Mouse (Mus musculus): ENCODE data around the gene Hacd2. TPM values are rescaled to one million over a fixed set of nuclear protein-coding genes. Genes with fewer than 3 reads are reported as not detected.

Hacd2 gene
- polyA plus RNA-seq, 1 experiment, result 10.6 TPM

DNA sequence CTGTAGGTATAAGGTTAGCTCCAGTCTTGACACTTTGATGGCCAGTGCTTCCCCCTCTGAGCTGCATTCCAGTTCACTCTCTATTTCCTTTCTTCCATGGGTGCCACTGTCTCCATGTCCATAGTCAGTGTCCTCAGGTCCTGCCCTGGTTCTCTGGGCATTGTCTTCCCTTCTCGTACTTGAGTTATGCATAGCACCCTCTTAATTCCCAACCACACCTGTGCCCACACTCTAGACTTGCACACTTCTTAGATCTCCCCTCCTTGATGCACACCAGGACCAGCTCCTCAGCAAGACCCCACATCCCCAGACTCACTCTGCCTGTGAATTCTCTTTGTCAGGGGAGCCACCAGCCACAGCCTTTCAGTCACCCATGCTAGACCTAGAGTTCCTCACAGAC is 30.0 kb downstream of the Hacd2 start:
- 91% methylated on average over 1 of the region's 1 CpGs for WGBS
- H3K4me1 ChIP-seq (ENCODE audit: control insufficient read depth, insufficient read depth, low read length), result peaks cover 8% of the 10 kb centered on the region
- TF ChIP-seq CTCF (IDR thresholded peaks at IDR 0.05; ENCODE audit: control insufficient read depth, insufficient read depth, low read length), result no peak
- H3K4me3 ChIP-seq (replicated peaks; ENCODE audit: control insufficient read depth, low read depth, low read length), result no peak overlapping the region
- H3K27ac ChIP-seq (ENCODE audit: control insufficient read depth, insufficient read depth, low read depth, low read length, poor library complexity), result no peak overlapping the region

DNA sequence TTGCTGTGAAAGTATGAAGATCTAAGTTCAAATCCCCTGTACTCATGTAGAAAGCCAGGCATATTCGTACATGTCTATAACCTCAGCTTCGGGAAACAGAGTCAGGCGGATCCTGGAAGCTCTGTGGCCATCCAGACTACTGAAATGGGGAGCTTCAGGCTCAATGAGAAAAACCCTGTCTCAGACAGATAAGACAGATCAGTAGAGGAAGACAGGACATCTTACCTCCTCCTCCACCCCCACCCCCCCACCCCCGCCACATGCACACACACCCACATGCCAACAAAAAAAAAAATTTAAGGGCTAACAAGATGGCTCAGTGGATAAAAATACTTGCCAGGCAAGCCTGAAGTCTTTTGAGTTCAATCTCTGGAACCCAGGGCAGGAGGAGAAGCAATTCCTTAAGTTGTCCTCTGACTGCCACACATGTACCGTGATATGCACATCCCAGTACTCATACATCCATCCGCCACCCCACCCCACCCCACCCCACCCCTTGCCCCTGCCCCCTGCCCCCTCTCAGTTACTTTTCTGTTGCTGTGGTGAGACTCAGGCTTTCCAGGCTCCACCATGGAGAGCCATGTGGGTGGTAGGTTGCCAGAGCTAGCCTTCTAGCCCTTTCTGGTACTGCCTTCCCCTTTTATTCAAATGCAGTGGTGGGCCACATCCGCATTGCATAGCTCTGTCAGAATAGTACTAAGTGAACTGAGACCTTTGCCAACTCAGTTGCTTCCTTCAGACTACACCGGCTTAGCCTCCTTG is 32.4 kb downstream of the Hacd2 start:
- H3K4me1 ChIP-seq (ENCODE audit: control insufficient read depth, insufficient read depth, low read length), result peaks cover 8% of the 10 kb centered on the region
- TF ChIP-seq CTCF (IDR thresholded peaks at IDR 0.05; ENCODE audit: control insufficient read depth, insufficient read depth, low read length), result no peak
- TF ChIP-seq POLR2A (IDR thresholded peaks at IDR 0.05; ENCODE audit: borderline replicate concordance, control insufficient read depth, low read depth, low read length), result no peak
- H3K27ac ChIP-seq (ENCODE audit: control insufficient read depth, insufficient read depth, low read depth, low read length, poor library complexity), result peak overlapping the region; percentile 83; the same call in 1 of the 2 replicates
- WGBS, result 52% methylated on average over 8 of the region's 8 CpGs
- no peak overlapping the region for H3K4me3 ChIP-seq (replicated peaks; ENCODE audit: control insufficient read depth, low read depth, low read length)

DNA sequence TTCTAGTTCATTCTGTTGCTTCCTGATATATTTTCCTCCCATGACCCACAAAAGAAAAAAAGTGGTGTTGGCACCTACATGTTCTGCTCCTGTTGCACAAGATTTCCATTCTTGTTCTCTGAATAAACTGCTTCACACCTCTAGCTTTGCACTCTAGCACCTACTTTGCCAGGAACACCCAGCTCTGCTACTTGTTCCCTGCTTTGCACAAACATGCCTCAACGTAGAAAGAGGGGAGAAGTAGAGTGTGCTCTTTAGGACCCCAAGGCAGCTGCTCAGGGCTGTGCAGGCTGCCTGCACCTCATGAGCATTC is 32.9 kb downstream of the Hacd2 start:
- H3K4me3 ChIP-seq (replicated peaks; ENCODE audit: control insufficient read depth, low read depth, low read length), result no peak overlapping the region
- peak overlapping the region; percentile 83 for H3K27ac ChIP-seq (ENCODE audit: control insufficient read depth, insufficient read depth, low read depth, low read length, poor library complexity)
- peaks cover 8% of the 10 kb centered on the region for H3K4me1 ChIP-seq (ENCODE audit: control insufficient read depth, insufficient read depth, low read length)
- TF ChIP-seq CTCF (IDR thresholded peaks at IDR 0.05; ENCODE audit: control insufficient read depth, insufficient read depth, low read length) (no peak), POLR2A (IDR thresholded peaks at IDR 0.05; ENCODE audit: borderline replicate concordance, control insufficient read depth, low read depth, low read length) (no peak)
- 35% methylated on average over 1 of the region's 1 CpGs for WGBS

DNA sequence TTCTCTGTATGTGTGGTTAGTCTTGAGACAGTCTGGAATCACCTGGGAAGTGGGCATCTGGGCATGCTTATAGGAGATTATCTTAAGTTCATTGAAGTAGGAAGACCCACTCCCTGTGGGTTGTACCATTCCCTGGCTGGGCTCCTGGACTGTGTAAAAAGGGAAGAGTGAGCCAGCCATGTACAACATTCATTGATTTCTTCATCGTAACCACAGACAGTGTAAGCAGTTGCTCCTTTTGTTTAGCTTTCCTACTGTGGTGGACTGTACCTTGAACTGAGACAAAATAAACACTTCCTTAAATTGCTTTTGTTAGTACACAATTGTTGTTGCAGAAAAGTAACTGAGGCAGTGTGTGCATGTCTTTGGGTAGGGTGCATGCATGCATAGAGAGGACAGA is 33.6 kb downstream of the Hacd2 start:
- 42% methylated on average over 1 of the region's 1 CpGs for WGBS
- no peak for TF ChIP-seq CTCF (IDR thresholded peaks at IDR 0.05; ENCODE audit: control insufficient read depth, insufficient read depth, low read length)
- TF ChIP-seq POLR2A (IDR thresholded peaks at IDR 0.05; ENCODE audit: borderline replicate concordance, control insufficient read depth, low read depth, low read length), result no peak
- peak overlapping the region; percentile 80 for H3K27ac ChIP-seq (ENCODE audit: control insufficient read depth, insufficient read depth, low read depth, low read length, poor library complexity)
- no peak overlapping the region for H3K4me3 ChIP-seq (replicated peaks; ENCODE audit: control insufficient read depth, low read depth, low read length)
- H3K4me1 ChIP-seq (ENCODE audit: control insufficient read depth, insufficient read depth, low read length), result peaks cover 8% of the 10 kb centered on the region

DNA sequence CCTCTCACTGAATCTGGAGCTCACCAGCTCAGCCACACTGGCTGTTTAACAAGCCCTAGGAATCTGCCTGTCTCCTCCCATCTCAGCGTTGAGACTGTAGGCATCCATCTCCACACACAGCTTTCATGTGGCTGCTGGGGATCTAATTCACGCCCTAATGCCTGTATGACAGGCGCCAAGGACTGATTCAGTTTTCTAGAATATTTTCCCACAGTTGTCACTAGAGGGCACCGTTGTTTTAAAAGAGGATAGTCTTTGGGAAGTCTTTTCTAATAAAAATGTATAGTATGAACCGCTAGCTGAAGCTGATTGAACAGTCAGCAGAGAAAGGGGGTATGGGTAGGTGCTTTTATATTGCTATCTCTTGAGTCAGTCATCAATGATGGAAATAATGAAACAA is 34.1 kb downstream of the Hacd2 start:
- TF ChIP-seq CTCF (IDR thresholded peaks at IDR 0.05; ENCODE audit: control insufficient read depth, insufficient read depth, low read length) (no peak), POLR2A (IDR thresholded peaks at IDR 0.05; ENCODE audit: borderline replicate concordance, control insufficient read depth, low read depth, low read length) (no peak)
- no peak overlapping the region for H3K4me3 ChIP-seq (replicated peaks; ENCODE audit: control insufficient read depth, low read depth, low read length)
- H3K27ac ChIP-seq (ENCODE audit: control insufficient read depth, insufficient read depth, low read depth, low read length, poor library complexity), result peak overlapping the region; percentile 80
- 26% methylated on average over 5 of the region's 5 CpGs for WGBS
- H3K4me1 ChIP-seq (ENCODE audit: control insufficient read depth, insufficient read depth, low read length), result peaks cover 8% of the 10 kb centered on the region

DNA sequence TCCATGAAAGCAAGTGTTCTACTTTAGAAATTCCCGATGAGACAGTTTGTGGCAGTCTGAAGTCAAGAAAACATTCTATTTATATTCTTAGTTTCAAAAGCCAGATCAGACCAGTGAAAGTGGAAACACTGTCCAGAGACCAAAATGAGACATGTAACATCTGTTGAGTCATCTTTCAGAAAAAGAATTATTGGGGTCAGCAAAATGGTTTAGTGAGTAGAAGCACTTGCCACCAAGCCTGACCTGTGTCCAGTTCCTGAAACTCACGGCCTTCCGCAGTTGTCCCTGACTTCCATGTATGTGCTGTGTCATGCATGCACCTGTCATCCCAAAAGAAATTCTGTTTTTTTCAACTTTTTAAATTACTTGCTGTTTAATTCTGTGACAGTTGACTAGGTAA is 34.6 kb downstream of the Hacd2 start:
- TF ChIP-seq POLR2A (IDR thresholded peaks at IDR 0.05; ENCODE audit: borderline replicate concordance, control insufficient read depth, low read depth, low read length) (no peak), CTCF (IDR thresholded peaks at IDR 0.05; ENCODE audit: control insufficient read depth, insufficient read depth, low read length) (no peak)
- no peak overlapping the region for H3K27ac ChIP-seq (ENCODE audit: control insufficient read depth, insufficient read depth, low read depth, low read length, poor library complexity)
- H3K4me1 ChIP-seq (ENCODE audit: control insufficient read depth, insufficient read depth, low read length), result peaks cover 8% of the 10 kb centered on the region
- no peak overlapping the region for H3K4me3 ChIP-seq (replicated peaks; ENCODE audit: control insufficient read depth, low read depth, low read length)
- WGBS, result 70% methylated on average over 3 of the region's 3 CpGs

DNA sequence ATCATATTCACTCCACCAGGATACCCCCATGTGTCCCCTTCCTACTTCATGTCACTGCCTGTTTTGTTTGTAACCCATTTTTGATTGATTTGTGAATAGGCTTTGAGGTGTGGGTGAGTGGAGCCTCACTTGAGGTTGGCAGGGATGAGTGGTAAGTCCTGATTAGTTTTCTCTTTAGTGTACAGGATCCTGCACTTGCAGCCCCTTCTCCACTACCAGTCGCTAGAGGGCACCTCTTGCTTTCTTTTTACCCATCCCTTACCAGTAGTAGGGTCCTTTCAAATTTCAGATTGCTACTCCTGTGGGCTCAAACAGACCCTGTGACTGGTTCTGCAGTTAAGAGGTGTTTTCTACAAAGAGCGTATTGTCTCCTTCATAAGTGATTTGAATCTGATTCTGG is 38.8 kb downstream of the Hacd2 start:
- Histone ChIP-seq H3K4me3 (replicated peaks; ENCODE audit: control insufficient read depth, low read depth, low read length) (no peak overlapping the region), H3K27ac (ENCODE audit: control insufficient read depth, insufficient read depth, low read depth, low read length, poor library complexity) (no peak overlapping the region), H3K4me1 (ENCODE audit: control insufficient read depth, insufficient read depth, low read length) (peaks cover 3% of the 10 kb centered on the region)
- no peak for TF ChIP-seq POLR2A (IDR thresholded peaks at IDR 0.05; ENCODE audit: borderline replicate concordance, control insufficient read depth, low read depth, low read length)
- TF ChIP-seq CTCF (IDR thresholded peaks at IDR 0.05; ENCODE audit: control insufficient read depth, insufficient read depth, low read length), result no peak
- WGBS, result 70% methylated on average over 2 of the region's 2 CpGs

DNA sequence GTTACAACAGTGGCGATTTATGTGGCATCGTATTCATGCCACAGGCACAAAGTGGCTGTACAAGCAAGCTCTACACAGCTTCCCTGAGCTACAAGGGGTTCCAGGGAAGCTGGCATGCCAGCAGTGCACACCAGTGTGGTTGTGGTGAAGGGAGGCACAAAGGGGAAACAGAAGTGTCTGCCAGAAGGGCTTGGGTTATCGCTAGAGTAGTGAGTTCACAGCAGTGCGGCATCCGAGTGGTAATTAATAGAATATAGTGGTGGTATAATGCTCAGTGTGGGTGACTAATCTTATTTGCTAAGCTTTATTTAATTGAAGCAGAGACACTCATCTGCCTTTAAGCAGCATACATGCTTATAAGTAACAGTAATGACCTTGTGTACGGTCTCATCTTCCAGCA is 43.5 kb downstream of the Hacd2 start:
- no peak overlapping the region for H3K27ac ChIP-seq (ENCODE audit: control insufficient read depth, insufficient read depth, low read depth, low read length, poor library complexity)
- WGBS, result 80% methylated on average over 6 of the region's 6 CpGs
- no peaks in the 10 kb centered on the region for H3K4me1 ChIP-seq (ENCODE audit: control insufficient read depth, insufficient read depth, low read length)
- no peak overlapping the region for H3K4me3 ChIP-seq (replicated peaks; ENCODE audit: control insufficient read depth, low read depth, low read length)
- TF ChIP-seq POLR2A (IDR thresholded peaks at IDR 0.05; ENCODE audit: borderline replicate concordance, control insufficient read depth, low read depth, low read length), result no peak
- TF ChIP-seq CTCF (IDR thresholded peaks at IDR 0.05; ENCODE audit: control insufficient read depth, insufficient read depth, low read length), result no peak

DNA sequence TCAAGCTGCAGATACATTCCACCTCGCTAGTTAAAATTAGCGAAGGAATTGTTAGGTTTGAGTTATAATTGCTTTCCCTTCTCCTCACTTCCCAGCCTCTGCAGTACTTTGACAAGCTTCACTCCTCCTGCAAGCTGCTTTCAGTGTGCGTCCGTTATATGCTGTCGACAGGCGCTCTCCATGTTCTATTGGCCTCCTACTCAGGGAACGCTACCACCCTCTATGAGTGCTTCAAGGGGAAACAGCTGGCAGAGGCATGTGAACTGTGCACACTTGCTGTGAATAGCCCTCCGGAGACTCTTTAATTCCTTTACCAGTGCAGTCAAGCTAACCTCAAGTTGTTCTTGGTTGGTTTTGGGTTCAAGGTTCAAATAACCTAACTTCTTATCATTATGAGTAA is 44.9 kb downstream of the Hacd2 start:
- 90% methylated on average over 8 of the region's 8 CpGs for WGBS
- no peak for TF ChIP-seq CTCF (IDR thresholded peaks at IDR 0.05; ENCODE audit: control insufficient read depth, insufficient read depth, low read length)
- TF ChIP-seq POLR2A (IDR thresholded peaks at IDR 0.05; ENCODE audit: borderline replicate concordance, control insufficient read depth, low read depth, low read length), result no peak

More for the DNA sequence above, 44.9 kb downstream of the Hacd2 start:
- Histone ChIP-seq H3K4me1 (ENCODE audit: control insufficient read depth, insufficient read depth, low read length) (no peaks in the 10 kb centered on the region), H3K27ac (ENCODE audit: control insufficient read depth, insufficient read depth, low read depth, low read length, poor library complexity) (no peak overlapping the region), H3K4me3 (replicated peaks; ENCODE audit: control insufficient read depth, low read depth, low read length) (no peak overlapping the region)
